Mouse (Mus musculus) lung, postnatal 0 days (tissue): ENCODE measurements at regions not wholly inside any gene's neighbourhood (a gene's known extent, or its start where the extent isn't known, plus 50 kb on each side); places are given as distances from the start of the nearest gene placed in this dataset.

ENCODE experiments used
- ATAC-seq: fragments of 200-750 bp; cut with Nextera tagmentation; 2 replicates; pipeline ENCODE4 v1.8.0; 2017; ENCODE audit warnings: moderate library complexity
- DNase-seq: peaks from one replicate; pipeline ENCODE4 v3.0.0-alpha.2; 2016; ENCODE audit warnings: low spot score
- H3K27ac ChIP-seq: fragments of 300-500 bp; sonication (generic); 2 replicates; pipeline ENCODE4 v1.5.1; 2014; ENCODE audit warnings: antibody characterized with exemption, mild to moderate bottlenecking, low read length, mixed read lengths
- H3K27me3 ChIP-seq: fragments of 300-500 bp; sonication (generic); replicated peaks from 2 replicates; pipeline ENCODE4 v1.6.1; 2014; ENCODE audit warnings: low read length, mixed read lengths; ENCODE audit not compliant: insufficient read depth
- H3K36me3 ChIP-seq: fragments of 300-500 bp; sonication (generic); 2 replicates; pipeline ENCODE4 v1.6.1; 2014; ENCODE audit warnings: low read length, mixed read lengths; ENCODE audit not compliant: insufficient read depth
- H3K4me1 ChIP-seq: fragments of 300-500 bp; sonication (generic); 2 replicates; pipeline ENCODE4 v1.6.1; 2014; ENCODE audit warnings: antibody characterized with exemption, low read depth, low read length, mixed read lengths; ENCODE audit not compliant: insufficient read depth
- H3K4me2 ChIP-seq: fragments of 300-500 bp; sonication (generic); replicated peaks from 2 replicates; pipeline ENCODE4 v1.6.1; 2014; ENCODE audit warnings: low read depth, mild to moderate bottlenecking, low read length, moderate library complexity, mixed read lengths
- H3K4me3 ChIP-seq: fragments of 300-500 bp; sonication (generic); 2 replicates; pipeline ENCODE4 v1.5.1; 2014; ENCODE audit warnings: low read depth, low read length
- H3K9ac ChIP-seq: fragments of 300-500 bp; sonication (generic); replicated peaks from 2 replicates; pipeline ENCODE4 v1.6.1; 2014; ENCODE audit warnings: low read depth, mild to moderate bottlenecking
- H3K9me3 ChIP-seq: fragments of 300-500 bp; sonication (generic); 2 replicates; pipeline ENCODE4 v1.6.1; 2016; ENCODE audit warnings: low read length, mixed read lengths
- CTCF ChIP-seq: IDR thresholded peaks from 2 replicates; pipeline ENCODE4 v1.5.1; 2016; ENCODE audit warnings: antibody characterized with exemption, mild to moderate bottlenecking
- EP300 ChIP-seq: IDR thresholded peaks from 2 replicates; pipeline ENCODE4 v1.6.1; 2016; ENCODE audit warnings: antibody characterized with exemption, mild to moderate bottlenecking, control low read depth
- WGBS: fragments of 180-500 bp; shearing (Covaris S2); extraction: QIAGEN DNeasy Blood & Tissue Kit; methylation state at CpG from one replicate; pipeline ENCODE4 v1.1.7; 2014; 5-methylcytosine and 5-hydroxymethylcytosine counted together

DNA sequence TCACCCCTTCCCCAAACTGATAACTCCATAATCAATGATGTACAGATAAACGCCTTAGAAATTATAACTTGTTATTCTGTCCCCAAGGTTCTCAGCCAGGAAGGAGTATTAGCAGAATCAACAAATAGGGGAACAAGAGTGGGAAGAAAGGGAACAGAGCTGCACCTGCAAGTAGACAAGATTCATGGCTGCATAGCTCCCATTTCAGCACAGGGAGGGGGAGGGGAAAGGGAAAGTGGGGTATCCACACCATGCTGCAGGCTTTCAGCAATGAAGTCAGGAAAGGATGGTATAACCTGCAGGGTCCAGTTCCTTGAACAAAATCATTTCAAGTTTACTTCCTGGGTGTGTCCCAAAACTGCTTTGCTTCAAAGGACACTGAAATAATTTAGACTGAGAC, 610.5 kb downstream of the Tox3 start:
- 79% methylated on average over 1 of the region's 1 CpGs for WGBS
- DNase-seq (no peak), ATAC-seq (no peak)
- H3K36me3 ChIP-seq = no peaks in the 10 kb centered on the region
- H3K9ac ChIP-seq = no peak overlapping the region
- no peak overlapping the region for H3K4me2 ChIP-seq
- H3K27ac ChIP-seq = no peak overlapping the region
- H3K4me3 ChIP-seq = no peak overlapping the region
- H3K9me3 ChIP-seq = no peaks in the 10 kb centered on the region
- H3K4me1 ChIP-seq = no peaks in the 10 kb centered on the region
- TF ChIP-seq EP300 = no peak
- TF ChIP-seq CTCF = no peak
- H3K27me3 ChIP-seq = no peaks in the 10 kb centered on the region

- DNase-seq = peak; percentile 23
- WGBS = 59% methylated on average over 6 of the region's 6 CpGs
- ATAC-seq = peak; percentile 74
These were observed 620.9 kb downstream of the Tox3 start for GRCm38 (mm10) chr8:89727252-89727651.

DNA sequence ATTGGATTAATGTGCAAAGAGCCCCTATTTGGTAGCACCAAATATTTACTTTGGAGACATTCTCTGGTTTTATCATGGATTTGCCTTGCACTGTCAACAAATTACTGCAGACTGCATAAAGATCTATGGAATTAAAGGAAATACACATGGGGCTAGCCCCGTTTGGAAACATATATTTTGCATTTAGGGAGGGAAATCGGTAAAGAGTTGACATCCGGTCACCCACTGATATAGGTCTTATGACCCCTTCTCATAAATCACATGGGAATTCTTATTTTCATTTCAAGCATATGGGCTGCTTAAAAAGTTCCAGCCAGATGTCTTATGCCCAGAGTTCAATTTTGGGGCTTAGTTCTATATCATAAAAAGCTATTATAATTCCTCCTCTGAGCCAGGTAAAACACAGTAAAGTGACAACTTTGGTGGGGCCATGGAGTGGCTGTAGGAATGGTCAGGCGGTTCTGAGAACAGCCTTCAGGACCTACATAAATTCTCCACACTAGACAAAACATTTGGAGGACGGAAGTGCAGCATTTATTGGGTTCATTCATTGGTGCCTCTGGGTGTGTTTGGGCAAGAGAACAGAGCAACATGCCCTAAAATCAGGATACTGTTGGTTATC, 626.3 kb downstream of the Tox3 start:
- 74% methylated on average over 5 of the region's 5 CpGs for WGBS

More at GRCm38 (mm10) chr8:89727252-89727651, 620.9 kb downstream of the Tox3 start:
- Histone ChIP-seq H3K9me3 (no peaks in the 10 kb centered on the region), H3K27ac (no peak overlapping the region), H3K4me1 (no peaks in the 10 kb centered on the region), H3K36me3 (no peaks in the 10 kb centered on the region), H3K4me2 (no peak overlapping the region), H3K4me3 (no peak overlapping the region), H3K27me3 (no peaks in the 10 kb centered on the region), H3K9ac (no peak overlapping the region)
- TF ChIP-seq CTCF (no peak), EP300 (peak; percentile 97)

GRCm38 (mm10) chr8:89713880-89714279, 634.3 kb downstream of the Tox3 start:
- DNase-seq (no peak), ATAC-seq (no peak)
- H3K36me3 ChIP-seq = no peaks in the 10 kb centered on the region
- no peak overlapping the region for H3K4me2 ChIP-seq
- H3K4me1 ChIP-seq = no peaks in the 10 kb centered on the region
- TF ChIP-seq CTCF (no peak), EP300 (no peak)
- no peak overlapping the region for H3K9ac ChIP-seq
- no peaks in the 10 kb centered on the region for H3K9me3 ChIP-seq
- no peak overlapping the region for H3K4me3 ChIP-seq
- no peak overlapping the region for H3K27ac ChIP-seq
- H3K27me3 ChIP-seq = no peaks in the 10 kb centered on the region
- 70% methylated on average over 6 of the region's 6 CpGs for WGBS

More for the DNA sequence above, 626.3 kb downstream of the Tox3 start:
- Histone ChIP-seq H3K36me3 (no peaks in the 10 kb centered on the region), H3K27me3 (no peaks in the 10 kb centered on the region), H3K4me1 (no peaks in the 10 kb centered on the region), H3K9ac (no peak overlapping the region), H3K27ac (no peak overlapping the region), H3K4me2 (no peak overlapping the region), H3K9me3 (no peaks in the 10 kb centered on the region), H3K4me3 (no peak overlapping the region)
- no peak for TF ChIP-seq EP300
- no peak for TF ChIP-seq CTCF
- ATAC-seq (no peak), DNase-seq (no peak)

DNA sequence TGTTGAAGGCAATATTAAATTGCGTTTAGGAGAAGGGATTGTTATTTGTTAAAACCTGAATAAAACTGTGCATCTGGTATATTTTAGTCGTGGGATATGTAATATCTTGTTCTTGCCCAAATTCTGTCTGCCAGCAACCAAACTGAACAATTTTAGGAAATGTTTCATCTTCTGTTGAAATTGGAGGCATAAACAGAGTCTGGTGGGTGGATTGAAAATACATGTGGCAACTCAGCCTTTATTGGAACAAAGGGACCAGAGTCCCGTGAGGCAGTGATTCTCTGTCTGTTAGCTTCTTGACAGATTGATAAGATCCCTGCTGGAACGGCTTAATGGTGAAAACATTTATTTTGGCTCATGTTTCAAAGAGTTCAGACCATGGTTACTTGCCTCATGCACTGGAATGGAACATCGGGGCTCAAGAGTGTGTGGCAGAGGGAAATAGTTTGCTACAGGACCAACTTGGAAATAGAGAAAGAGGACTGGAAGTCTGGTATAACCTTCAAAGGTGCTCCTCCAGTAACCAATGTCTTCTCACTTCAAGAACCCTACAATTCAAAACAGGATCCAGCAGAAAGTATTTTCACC, 640.7 kb downstream of the Tox3 start:
- TF ChIP-seq EP300 = no peak
- TF ChIP-seq CTCF = no peak
- Histone ChIP-seq H3K36me3 (no peaks in the 10 kb centered on the region), H3K27me3 (no peaks in the 10 kb centered on the region), H3K9me3 (no peaks in the 10 kb centered on the region), H3K4me2 (no peak overlapping the region), H3K4me3 (no peak overlapping the region), H3K27ac (no peak overlapping the region), H3K9ac (no peak overlapping the region), H3K4me1 (no peaks in the 10 kb centered on the region)
- WGBS = 36% methylated on average over 5 of the region's 5 CpGs
- ATAC-seq (no peak), DNase-seq (no peak)

GRCm38 (mm10) chr8:89685696-89686095, 641.7 kb upstream of the Sall1 start:
- Histone ChIP-seq H3K9ac (no peak overlapping the region), H3K4me1 (no peaks in the 10 kb centered on the region), H3K27ac (no peak overlapping the region; the same call in 1 of the 2 replicates), H3K27me3 (no peaks in the 10 kb centered on the region), H3K4me3 (no peak overlapping the region), H3K4me2 (no peak overlapping the region), H3K36me3 (no peaks in the 10 kb centered on the region), H3K9me3 (no peaks in the 10 kb centered on the region)
- peak; percentile 59 for DNase-seq
- TF ChIP-seq CTCF (peak; percentile 49), EP300 (peak; percentile 98)
- peak; percentile 91 for ATAC-seq
- 43% methylated on average over 6 of the region's 6 CpGs for WGBS
